17 mouse cellular contexts compared by ENCODE assay signal in the genomic region with DNA sequence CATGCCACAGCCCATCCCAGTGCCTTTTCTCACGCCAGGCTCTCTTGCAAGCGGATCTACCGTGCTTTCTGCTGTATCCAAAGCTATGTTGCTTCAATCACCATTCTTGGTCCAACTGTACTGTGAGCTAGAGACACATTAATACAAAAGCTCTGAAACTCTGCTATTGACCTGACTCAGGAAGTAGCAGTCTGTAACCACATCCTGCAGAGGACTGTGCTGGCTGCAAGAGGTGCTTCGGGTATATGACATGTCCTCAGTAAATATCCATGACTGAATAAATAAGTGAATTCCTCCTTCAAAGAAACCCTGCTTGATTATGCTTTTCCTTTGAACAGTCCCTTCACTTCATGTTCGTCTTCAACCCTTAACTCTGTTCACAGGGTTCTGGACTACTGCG. TPM values are rescaled to one million over a fixed set of nuclear protein-coding genes. Genes with fewer than 3 reads are reported as not detected.
DNase-seq lines count a peak whose midpoint lies in the region; ATAC-seq lines count a peak whose summit lies in the region.
"Had no signal": no experiment of that assay in that cellular context is flagged by ENCODE, and none has a peak within 500 bp of the region (broad histone marks: within the 10 kb centered on the region; RNA-seq: fewer than 3 reads in every experiment).

No protein-coding gene starts in this region.

- H3K4me1 ChIP-seq in hindbrain, embryonic 11.5 days (replicated peaks; ENCODE audit: control insufficient read depth, insufficient read depth, low read length) = no peaks in the 10 kb centered on the region
- H3K4me1 ChIP-seq: embryonic facial prominence, embryonic 13.5 days; heart, embryonic 15.5 days; hindbrain, embryonic 12.5 days; intestine, embryonic 15.5 days; liver, embryonic 15.5 days; midbrain, embryonic 15.5 days had no signal

- no peaks in the 10 kb centered on the region for H3K36me3 ChIP-seq in hindbrain, embryonic 11.5 days (ENCODE audit: control insufficient read depth, insufficient read depth, low read length)
- H3K36me3 ChIP-seq: embryonic facial prominence, embryonic 13.5 days; heart, embryonic 15.5 days; hindbrain, embryonic 12.5 days; intestine, embryonic 15.5 days; liver, embryonic 15.5 days; midbrain, embryonic 15.5 days had no signal

- no peaks in the 10 kb centered on the region for H3K9me3 ChIP-seq in hindbrain, embryonic 11.5 days (ENCODE audit: control insufficient read depth, low read length)
- H3K9me3 ChIP-seq: embryonic facial prominence, embryonic 13.5 days; heart, embryonic 15.5 days; hindbrain, embryonic 12.5 days; intestine, embryonic 15.5 days; liver, embryonic 15.5 days; megakaryocyte, embryonic 14.5 days; midbrain, embryonic 15.5 days had no signal

- no peak overlapping the region for H3K9ac ChIP-seq in hindbrain, embryonic 11.5 days (ENCODE audit: low read depth, low read length)
- H3K9ac ChIP-seq: embryonic facial prominence, embryonic 13.5 days; heart, embryonic 15.5 days; hindbrain, embryonic 12.5 days; intestine, embryonic 15.5 days; liver, embryonic 15.5 days; midbrain, embryonic 15.5 days had no signal

- H3K27ac ChIP-seq in hindbrain, embryonic 11.5 days (ENCODE audit: low read depth, low read length) = no peak overlapping the region
- H3K27ac ChIP-seq: embryonic facial prominence, embryonic 13.5 days; heart, embryonic 15.5 days; hindbrain, embryonic 12.5 days; intestine, embryonic 15.5 days; liver, embryonic 15.5 days; midbrain, embryonic 15.5 days had no signal

- peak; percentile 95 for ATAC-seq in CD4-positive, CD25-positive, alpha-beta regulatory T cell, adult 4 months
- ATAC-seq in megakaryocyte, adult 5-6 weeks (ENCODE audit: poor library complexity, severe bottlenecking) = peak; percentile 80
- ATAC-seq in hindbrain, embryonic 11.5 days (ENCODE audit: low FRiP score) = no peak
- ATAC-seq: intestine, embryonic 15.5 days; midbrain, embryonic 15.5 days had no signal

- WGBS in hindbrain, embryonic 11.5 days = 90% methylated on average over 6 of the region's 6 CpGs

- H3K4me2 ChIP-seq in hindbrain, embryonic 11.5 days (replicated peaks; ENCODE audit: low read depth, low read length) = no peak overlapping the region
- H3K4me2 ChIP-seq: embryonic facial prominence, embryonic 13.5 days; heart, embryonic 15.5 days; hindbrain, embryonic 12.5 days; intestine, embryonic 15.5 days; liver, embryonic 15.5 days; midbrain, embryonic 15.5 days had no signal

- H3K27me3 ChIP-seq in hindbrain, embryonic 11.5 days (ENCODE audit: control insufficient read depth, insufficient read depth, low read length) = no peaks in the 10 kb centered on the region
- H3K27me3 ChIP-seq: embryonic facial prominence, embryonic 13.5 days; heart, embryonic 15.5 days; hindbrain, embryonic 12.5 days; intestine, embryonic 15.5 days; liver, embryonic 15.5 days; megakaryocyte, embryonic 14.5 days; midbrain, embryonic 15.5 days had no signal

- no peak overlapping the region for H3K4me3 ChIP-seq in hindbrain, embryonic 11.5 days (ENCODE audit: low read depth, low read length)
- H3K4me3 ChIP-seq: embryonic facial prominence, embryonic 13.5 days; heart, embryonic 15.5 days; hindbrain, embryonic 12.5 days; intestine, embryonic 15.5 days; liver, embryonic 15.5 days; megakaryocyte, embryonic 14.5 days; midbrain, embryonic 15.5 days had no signal

- DNase-seq in CD4-positive helper T cell, adult 2 months (ENCODE audit: low read depth, low spot score) = peak; percentile 79
- DNase-seq in thymus, postnatal 0 days (ENCODE audit: low spot score) = peak; percentile 79
- DNase-seq in adrenal gland, postnatal 10 days = no peak
- no peak for DNase-seq in hindbrain, embryonic 11.5 days (ENCODE audit: low spot score)
- no peak for DNase-seq in layer of hippocampus, adult 8-10 months (ENCODE audit: low spot score in 2 of 2)
- DNase-seq: adrenal gland, postnatal 25 days; cerebellum, adult 8-10 months; heart, adult 18-20 months had no signal

RNA-seq across cellular contexts. Expression of a gene that starts 23.7 kb away (rescaled TPM):
- 1 to 10 TPM in 1 of 2 experiments, under 1 TPM in 1; 0.58 to 1.3 TPM for polyA plus RNA-seq in CD4-positive, CD25-positive, alpha-beta regulatory T cell, adult 4 months (2017; shearing (Covaris generic))
- total RNA-seq in megakaryocyte, adult 5-6 weeks (2015) = 0.40 and 0.80 TPM in 2 replicates
- total RNA-seq in megakaryocyte, adult 5-6 weeks (2017) = 0.18 and 2.0 TPM in 2 replicates
- polyA plus RNA-seq in thymus, postnatal 0 days (2015; fragmentation: Nextera tagmentation; extraction: Ambion mirVana) = 0.12 and 0.17 TPM in 2 replicates
- total RNA-seq in adrenal gland, postnatal 10 days (2021) = 1 to 10 TPM; 3.3 to 3.9 TPM
- 19.3 and 21.7 TPM in 2 replicates for polyA plus RNA-seq in hindbrain, embryonic 11.5 days (2014; fragmentation: Nextera tagmentation; extraction: Ambion mirVana)
- total RNA-seq in layer of hippocampus, adult 8-10 months (2022) = 10 to 100 TPM; 14.5 to 25.4 (median 15.2) TPM

Comparison
In these comparisons a context has a peak if more than half of its experiments do, and no peak if none do; other contexts are left out.
1. DNase-seq: peak in CD4-positive helper T cell, adult 2 months (single experiment) and thymus, postnatal 0 days (single experiment); none in adrenal gland, postnatal 10 days (single experiment), hindbrain, embryonic 11.5 days (single experiment) and layer of hippocampus, adult 8-10 months (0 of 2).